Mouse (Mus musculus) midbrain, embryonic 10.5 days (tissue): ENCODE measurements at regions not wholly inside any gene's neighbourhood (a gene's known extent, or its start where the extent isn't known, plus 50 kb on each side); places are given as distances from the start of the nearest gene placed in this dataset.

ENCODE experiments used
- DNase-seq: peaks from one replicate; pipeline ENCODE4 v3.0.0-alpha.2; 2017; ENCODE audit warnings: low spot score
- H3K27ac ChIP-seq: fragments of 300-500 bp; sonication (generic); replicated peaks from 2 replicates; pipeline ENCODE4 v1.5.1; 2016; ENCODE audit warnings: mild to moderate bottlenecking
- H3K27me3 ChIP-seq: fragments of 300-500 bp; sonication (generic); 2 replicates; pipeline ENCODE4 v1.6.1; 2016; ENCODE audit warnings: low read depth, mild to moderate bottlenecking; ENCODE audit not compliant: poor library complexity, severe bottlenecking
- H3K36me3 ChIP-seq: fragments of 300-500 bp; sonication (generic); 2 replicates; pipeline ENCODE4 v1.6.1; 2016; ENCODE audit warnings: mild to moderate bottlenecking, moderate library complexity
- H3K4me1 ChIP-seq: fragments of 300-500 bp; sonication (generic); 2 replicates; pipeline ENCODE4 v1.6.1; 2016
- H3K4me3 ChIP-seq: fragments of 300-500 bp; sonication (generic); 2 replicates; pipeline ENCODE4 v1.5.1; 2016; ENCODE audit warnings: mild to moderate bottlenecking, moderate library complexity
- H3K9me3 ChIP-seq: fragments of 300-500 bp; sonication (generic); replicated peaks from 2 replicates; pipeline ENCODE4 v1.6.1; 2016; ENCODE audit warnings: mild to moderate bottlenecking
- WGBS: fragments of 180-500 bp; shearing (Covaris S2); methylation state at CpG from one replicate; pipeline ENCODE4 v1.1.7; 2016; 5-methylcytosine and 5-hydroxymethylcytosine counted together

DNA sequence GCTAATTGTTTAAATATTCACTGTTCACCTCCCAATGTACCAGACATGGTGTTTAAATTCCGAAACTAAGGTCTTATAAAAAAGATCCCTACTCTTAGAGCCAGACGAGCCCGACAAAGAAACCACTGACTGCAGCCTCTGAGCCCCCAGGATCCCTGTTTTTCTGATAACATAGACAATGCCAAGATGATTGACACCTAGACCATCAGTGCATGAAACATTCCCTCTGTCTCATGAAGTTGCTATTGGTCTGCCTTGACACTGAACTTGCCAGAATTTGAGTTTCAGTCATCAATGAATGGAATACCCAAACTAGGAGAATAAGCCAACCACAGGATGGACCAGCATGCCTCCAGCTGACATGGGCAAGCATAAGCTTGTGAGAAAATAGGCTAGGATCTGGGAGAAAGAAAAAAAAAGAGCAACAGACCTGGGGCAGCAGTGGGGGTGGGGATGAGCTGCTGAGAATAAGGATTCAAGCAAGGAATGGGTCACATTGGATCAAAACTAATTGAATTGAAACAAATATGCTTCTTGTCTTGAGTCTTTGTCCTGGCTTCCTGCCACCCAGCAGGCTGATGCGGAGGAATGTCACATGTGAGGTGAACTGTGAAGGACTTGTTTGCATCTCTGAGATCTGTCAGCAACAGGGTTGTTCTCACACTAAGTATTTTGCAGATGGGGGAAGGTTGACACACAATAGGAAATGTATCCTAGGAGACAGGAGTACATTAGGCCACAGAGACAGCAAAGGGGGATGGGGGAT lies 333.0 kb downstream of the Lpin1 start:
- Histone ChIP-seq H3K27ac (peak overlapping the region; percentile 42; the same call in 1 of the 2 replicates), H3K9me3 (no peaks in the 10 kb centered on the region), H3K36me3 (no peaks in the 10 kb centered on the region), H3K27me3 (no peaks in the 10 kb centered on the region), H3K4me3 (no peak overlapping the region), H3K4me1 (peaks cover 19% of the 10 kb centered on the region)
- peak; percentile 15 for DNase-seq
- 52% methylated on average over 4 of the region's 4 CpGs for WGBS

DNA sequence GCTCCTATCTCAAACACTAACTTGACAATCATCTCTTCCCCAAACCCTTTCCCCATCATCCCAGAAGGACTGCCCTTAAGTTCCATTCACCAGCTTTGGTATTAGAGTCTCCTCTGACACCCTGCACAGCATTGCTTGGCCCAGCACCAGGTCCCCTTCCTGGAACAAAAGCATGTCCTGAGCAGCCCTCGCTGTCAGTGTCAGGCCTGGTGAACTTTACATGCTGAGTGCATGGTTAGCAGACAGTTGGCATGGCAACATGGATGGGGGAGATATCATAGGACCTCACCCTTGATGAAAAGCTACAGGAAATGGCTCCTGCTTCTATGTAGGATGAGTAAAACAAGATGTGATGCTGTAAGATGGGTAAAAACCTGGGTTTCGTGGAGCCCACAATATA lies 333.6 kb downstream of the Lpin1 start:
- peak overlapping the region; percentile 42; the same call in 1 of the 2 replicates for H3K27ac ChIP-seq
- peaks cover 19% of the 10 kb centered on the region for H3K4me1 ChIP-seq
- H3K36me3 ChIP-seq, result no peaks in the 10 kb centered on the region
- WGBS, result 64% methylated on average over 2 of the region's 2 CpGs
- no peak overlapping the region for H3K4me3 ChIP-seq
- peak; percentile 18 for DNase-seq
- H3K27me3 ChIP-seq, result no peaks in the 10 kb centered on the region
- H3K9me3 ChIP-seq, result no peaks in the 10 kb centered on the region

DNA sequence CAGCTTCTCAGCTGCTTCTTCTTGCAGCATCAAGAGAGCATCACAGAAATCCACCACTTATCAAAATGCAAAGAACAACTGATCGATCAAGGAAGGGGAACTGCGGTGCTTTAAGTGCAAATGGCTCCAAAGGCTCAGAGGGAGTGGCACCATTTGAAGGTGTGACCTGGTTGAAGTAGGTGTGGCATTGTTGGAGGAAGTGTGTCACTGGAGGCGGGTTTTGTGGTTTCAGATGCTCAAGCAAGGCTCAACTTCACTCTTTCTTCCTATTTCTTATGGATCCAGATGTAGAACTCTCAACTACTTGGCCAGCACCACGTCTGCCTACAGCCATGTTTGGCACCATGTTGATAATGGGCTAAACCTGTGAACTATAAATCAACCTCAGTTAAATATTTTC lies 334.5 kb downstream of the Lpin1 start:
- no peak overlapping the region for H3K4me3 ChIP-seq
- no peaks in the 10 kb centered on the region for H3K27me3 ChIP-seq
- H3K4me1 ChIP-seq, result peaks cover 19% of the 10 kb centered on the region
- H3K9me3 ChIP-seq, result no peaks in the 10 kb centered on the region
- WGBS, result 88% methylated on average over 4 of the region's 4 CpGs
- no peak overlapping the region for H3K27ac ChIP-seq
- H3K36me3 ChIP-seq, result no peaks in the 10 kb centered on the region
- DNase-seq, result no peak

- no peaks in the 10 kb centered on the region for H3K9me3 ChIP-seq
- no peaks in the 10 kb centered on the region for H3K36me3 ChIP-seq
- no peak overlapping the region for H3K4me3 ChIP-seq
- peaks cover 7% of the 10 kb centered on the region for H3K4me1 ChIP-seq
- no peak for DNase-seq
- H3K27ac ChIP-seq, result no peak overlapping the region
- no peaks in the 10 kb centered on the region for H3K27me3 ChIP-seq
These were observed 338.3 kb downstream of the Lpin1 start for GRCm38 (mm10) chr12:16272441-16272840.

GRCm38 (mm10) chr12:16270876-16271275 lies 339.9 kb downstream of the Lpin1 start:
- Histone ChIP-seq H3K36me3 (no peaks in the 10 kb centered on the region), H3K4me3 (no peak overlapping the region), H3K9me3 (no peaks in the 10 kb centered on the region), H3K27ac (no peak overlapping the region), H3K27me3 (no peaks in the 10 kb centered on the region), H3K4me1 (no peaks in the 10 kb centered on the region)
- DNase-seq, result no peak
- 91% methylated on average over 7 of the region's 7 CpGs for WGBS

- no peak for DNase-seq
- Histone ChIP-seq H3K27me3 (no peaks in the 10 kb centered on the region), H3K27ac (no peak overlapping the region), H3K4me3 (no peak overlapping the region), H3K4me1 (no peaks in the 10 kb centered on the region), H3K36me3 (no peaks in the 10 kb centered on the region), H3K9me3 (no peaks in the 10 kb centered on the region)
- 72% methylated on average over 4 of the region's 4 CpGs for WGBS
These were observed 341.1 kb downstream of the Lpin1 start for GRCm38 (mm10) chr12:16269706-16270105.

DNA sequence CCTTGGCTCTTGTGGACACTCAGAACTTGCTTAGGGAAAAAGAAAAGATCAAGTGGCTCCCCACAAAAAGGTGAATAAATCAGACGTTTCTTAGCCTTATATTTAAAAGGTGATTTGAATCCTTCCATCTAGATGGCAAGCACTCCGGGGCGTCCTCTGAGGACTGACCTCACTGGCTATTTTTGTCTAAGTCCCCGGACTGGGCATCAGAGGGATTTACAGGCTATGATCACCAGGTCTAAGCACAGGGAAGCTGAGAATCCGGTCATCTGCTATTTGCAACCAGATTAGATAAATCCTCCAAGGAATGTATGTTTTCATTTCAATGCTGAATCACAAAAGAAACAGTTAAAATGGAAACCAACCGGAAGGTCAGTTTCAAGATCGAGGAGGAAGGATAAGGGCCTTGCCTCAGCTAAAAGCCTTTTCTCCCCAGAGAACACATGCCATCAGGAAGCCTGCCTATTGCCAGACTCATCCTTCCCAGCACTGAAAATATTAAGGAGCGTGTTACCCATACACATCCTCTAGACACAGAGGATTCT lies 342.1 kb downstream of the Lpin1 start:
- Histone ChIP-seq H3K9me3 (no peaks in the 10 kb centered on the region), H3K4me1 (no peaks in the 10 kb centered on the region), H3K36me3 (no peaks in the 10 kb centered on the region), H3K27me3 (no peaks in the 10 kb centered on the region), H3K27ac (no peak overlapping the region), H3K4me3 (no peak overlapping the region)
- DNase-seq, result no peak
- 67% methylated on average over 8 of the region's 8 CpGs for WGBS

DNA sequence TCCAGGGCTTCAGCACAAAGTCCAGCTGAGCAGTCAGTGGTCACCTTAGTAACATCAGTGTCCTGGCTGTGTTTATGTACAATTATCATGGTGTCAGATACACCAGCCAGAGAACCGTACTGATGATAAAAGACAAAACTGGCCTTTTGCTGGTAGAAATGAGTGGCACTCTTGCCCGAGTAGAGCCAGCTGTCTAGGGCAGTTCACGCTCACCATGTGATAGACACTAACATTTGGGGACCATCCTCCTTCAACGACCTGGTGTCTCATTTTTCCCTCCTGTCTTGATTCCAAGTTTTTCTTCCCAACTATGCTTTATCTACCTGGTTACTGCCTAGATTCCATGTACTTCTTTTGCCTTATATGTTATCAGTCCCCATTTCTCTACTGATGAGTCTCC lies 349.3 kb downstream of the Lpin1 start:
- 88% methylated on average over 4 of the region's 4 CpGs for WGBS
- DNase-seq, result no peak

GRCm38 (mm10) chr12:16260981-16261380 lies 349.8 kb downstream of the Lpin1 start:
- no peaks in the 10 kb centered on the region for H3K9me3 ChIP-seq
- DNase-seq, result no peak
- H3K27me3 ChIP-seq, result no peaks in the 10 kb centered on the region
- no peaks in the 10 kb centered on the region for H3K36me3 ChIP-seq
- 84% methylated on average over 8 of the region's 8 CpGs for WGBS
- H3K4me1 ChIP-seq, result no peaks in the 10 kb centered on the region
- H3K4me3 ChIP-seq, result no peak overlapping the region
- no peak overlapping the region for H3K27ac ChIP-seq

More for the DNA sequence above, 349.3 kb downstream of the Lpin1 start:
- no peaks in the 10 kb centered on the region for H3K9me3 ChIP-seq
- no peaks in the 10 kb centered on the region for H3K27me3 ChIP-seq
- no peak overlapping the region for H3K27ac ChIP-seq
- H3K4me1 ChIP-seq, result no peaks in the 10 kb centered on the region
- H3K4me3 ChIP-seq, result no peak overlapping the region
- no peaks in the 10 kb centered on the region for H3K36me3 ChIP-seq

GRCm38 (mm10) chr12:16260501-16260900 lies 350.3 kb downstream of the Lpin1 start:
- DNase-seq, result no peak
- Histone ChIP-seq H3K9me3 (no peaks in the 10 kb centered on the region), H3K4me3 (no peak overlapping the region), H3K27ac (no peak overlapping the region), H3K27me3 (no peaks in the 10 kb centered on the region), H3K4me1 (no peaks in the 10 kb centered on the region), H3K36me3 (no peaks in the 10 kb centered on the region)
- WGBS, result 91% methylated on average over 2 of the region's 2 CpGs

- 82% methylated on average over 1 of the region's 1 CpGs for WGBS
- H3K27me3 ChIP-seq, result no peaks in the 10 kb centered on the region
These were observed 360.1 kb downstream of the Lpin1 start for GRCm38 (mm10) chr12:16250621-16251020.

DNA sequence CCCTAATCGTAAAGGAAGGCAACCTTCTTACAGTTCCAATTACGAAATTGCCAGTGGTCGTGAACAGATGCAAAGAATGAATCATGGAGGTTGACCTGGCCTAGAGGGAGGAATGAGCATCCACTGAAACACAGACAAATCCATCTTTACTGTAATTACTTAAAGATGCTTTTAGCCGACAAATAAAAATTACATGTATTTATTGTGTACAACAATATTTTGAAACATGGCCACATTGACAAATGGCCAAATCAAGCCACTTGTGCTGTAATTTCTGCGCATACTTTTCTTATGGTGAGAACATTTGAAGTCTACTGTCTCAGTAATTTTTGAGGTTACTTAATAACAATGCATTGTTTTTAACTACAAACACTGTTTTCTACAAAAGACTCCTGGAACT lies 360.7 kb downstream of the Lpin1 start:
- WGBS, result 94% methylated on average over 5 of the region's 5 CpGs
- no peak overlapping the region for H3K4me3 ChIP-seq
- H3K27me3 ChIP-seq, result no peaks in the 10 kb centered on the region
- no peak overlapping the region for H3K27ac ChIP-seq
- no peaks in the 10 kb centered on the region for H3K9me3 ChIP-seq
- H3K36me3 ChIP-seq, result no peaks in the 10 kb centered on the region
- H3K4me1 ChIP-seq, result no peaks in the 10 kb centered on the region
- DNase-seq, result no peak

More at GRCm38 (mm10) chr12:16250621-16251020, 360.1 kb downstream of the Lpin1 start:
- no peak for DNase-seq
- Histone ChIP-seq H3K36me3 (no peaks in the 10 kb centered on the region), H3K4me3 (no peak overlapping the region), H3K9me3 (no peaks in the 10 kb centered on the region), H3K4me1 (no peaks in the 10 kb centered on the region), H3K27ac (no peak overlapping the region)

DNA sequence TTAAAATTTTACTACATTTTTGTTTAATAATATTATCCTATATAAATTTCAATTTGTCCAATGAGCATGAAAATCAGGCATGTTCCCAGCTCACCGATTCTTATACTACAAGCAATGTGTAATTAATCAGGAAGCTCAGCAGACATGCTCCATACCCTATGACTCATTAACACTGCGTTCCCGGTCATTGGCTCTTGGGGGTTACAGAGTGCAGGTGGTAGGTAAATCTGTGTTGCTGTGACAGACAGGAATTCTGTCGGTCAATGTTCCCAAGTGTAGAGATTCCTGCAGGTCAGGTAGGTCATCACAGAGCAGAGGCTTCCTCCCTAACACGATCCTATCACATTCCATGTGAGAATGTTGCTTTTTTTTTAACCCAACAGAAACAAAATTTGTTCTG lies 371.0 kb downstream of the Lpin1 start:
- H3K9me3 ChIP-seq, result no peaks in the 10 kb centered on the region
- no peaks in the 10 kb centered on the region for H3K36me3 ChIP-seq
- no peak overlapping the region for H3K27ac ChIP-seq
- H3K27me3 ChIP-seq, result no peaks in the 10 kb centered on the region
- WGBS, result 88% methylated on average over 5 of the region's 5 CpGs
- peaks cover 4% of the 10 kb centered on the region; the same call in 1 of the 2 replicates for H3K4me1 ChIP-seq
- no peak overlapping the region for H3K4me3 ChIP-seq
- no peak for DNase-seq
